Mouse (Mus musculus): Measurements from ENCODE around the gene Olfr297. TPM values are rescaled to one million over a fixed set of nuclear protein-coding genes. Genes with fewer than 3 reads are reported as not detected.

The Olfr297 gene
- not detected in 2 replicates for polyA plus RNA-seq (2012; rRNA removed; ENCODE audit: low replicate concordance)

GRCm38 (mm10) chr7:86519668-86520067 lies at the start of gene Olfr297:
Olfr297 (plus strand) TSS chr7:86519968.

GRCm38 (mm10) chr7:86492384-86492783 lies 27.4 kb upstream of the Olfr297 start, which contains the start of gene Olfr298:
Olfr298 (minus strand) TSS chr7:86492484.

Other genes starting within 250 kb of the Olfr297 start
- gene Olfr310, start 242.8 kb upstream of the Olfr297 start, polyA plus RNA-seq (2012; rRNA removed; ENCODE audit: low replicate concordance) = not detected in 2 replicates
- gene Olfr309, start 206.3 kb upstream of the Olfr297 start, polyA plus RNA-seq (2012; rRNA removed; ENCODE audit: low replicate concordance) = not detected in 2 replicates
- not detected in 2 replicates for gene Olfr308, start 194.3 kb upstream of the Olfr297 start, polyA plus RNA-seq (2012; rRNA removed; ENCODE audit: low replicate concordance)
- not detected in 2 replicates for gene Olfr307, start 182.4 kb upstream of the Olfr297 start, polyA plus RNA-seq (2012; rRNA removed; ENCODE audit: low replicate concordance)
- gene Olfr305, start 153.0 kb upstream of the Olfr297 start, polyA plus RNA-seq (2012; rRNA removed; ENCODE audit: low replicate concordance) = not detected in 2 replicates
- not detected in 2 replicates for gene Olfr304, start 133.3 kb upstream of the Olfr297 start, polyA plus RNA-seq (2012; rRNA removed; ENCODE audit: low replicate concordance)
- gene Olfr303, start 122.2 kb upstream of the Olfr297 start, polyA plus RNA-seq (2012; rRNA removed; ENCODE audit: low replicate concordance) = not detected in 2 replicates
- not detected in 2 replicates for gene Olfr301, start 116.1 kb upstream of the Olfr297 start, polyA plus RNA-seq (2012; rRNA removed; ENCODE audit: low replicate concordance)
- gene Olfr299, start 60.0 kb upstream of the Olfr297 start, polyA plus RNA-seq (2012; rRNA removed; ENCODE audit: low replicate concordance) = not detected in 2 replicates
- not detected in 2 replicates for gene Olfr298, start 27.5 kb upstream of the Olfr297 start, polyA plus RNA-seq (2012; rRNA removed; ENCODE audit: low replicate concordance)
- gene Olfr295, start 63.9 kb downstream of the Olfr297 start, polyA plus RNA-seq (2012; rRNA removed; ENCODE audit: low replicate concordance) = not detected in 2 replicates
- not detected in 2 replicates for gene Olfr294, start 96.7 kb downstream of the Olfr297 start, polyA plus RNA-seq (2012; rRNA removed; ENCODE audit: low replicate concordance)
- not detected in 2 replicates for gene Olfr293, start 129.1 kb downstream of the Olfr297 start, polyA plus RNA-seq (2012; rRNA removed; ENCODE audit: low replicate concordance)
- gene Olfr292, start 168.4 kb downstream of the Olfr297 start, polyA plus RNA-seq (2012; rRNA removed; ENCODE audit: low replicate concordance) = not detected in 2 replicates